ENCODE assay signal across 8 mouse cellular contexts in the genomic region with DNA sequence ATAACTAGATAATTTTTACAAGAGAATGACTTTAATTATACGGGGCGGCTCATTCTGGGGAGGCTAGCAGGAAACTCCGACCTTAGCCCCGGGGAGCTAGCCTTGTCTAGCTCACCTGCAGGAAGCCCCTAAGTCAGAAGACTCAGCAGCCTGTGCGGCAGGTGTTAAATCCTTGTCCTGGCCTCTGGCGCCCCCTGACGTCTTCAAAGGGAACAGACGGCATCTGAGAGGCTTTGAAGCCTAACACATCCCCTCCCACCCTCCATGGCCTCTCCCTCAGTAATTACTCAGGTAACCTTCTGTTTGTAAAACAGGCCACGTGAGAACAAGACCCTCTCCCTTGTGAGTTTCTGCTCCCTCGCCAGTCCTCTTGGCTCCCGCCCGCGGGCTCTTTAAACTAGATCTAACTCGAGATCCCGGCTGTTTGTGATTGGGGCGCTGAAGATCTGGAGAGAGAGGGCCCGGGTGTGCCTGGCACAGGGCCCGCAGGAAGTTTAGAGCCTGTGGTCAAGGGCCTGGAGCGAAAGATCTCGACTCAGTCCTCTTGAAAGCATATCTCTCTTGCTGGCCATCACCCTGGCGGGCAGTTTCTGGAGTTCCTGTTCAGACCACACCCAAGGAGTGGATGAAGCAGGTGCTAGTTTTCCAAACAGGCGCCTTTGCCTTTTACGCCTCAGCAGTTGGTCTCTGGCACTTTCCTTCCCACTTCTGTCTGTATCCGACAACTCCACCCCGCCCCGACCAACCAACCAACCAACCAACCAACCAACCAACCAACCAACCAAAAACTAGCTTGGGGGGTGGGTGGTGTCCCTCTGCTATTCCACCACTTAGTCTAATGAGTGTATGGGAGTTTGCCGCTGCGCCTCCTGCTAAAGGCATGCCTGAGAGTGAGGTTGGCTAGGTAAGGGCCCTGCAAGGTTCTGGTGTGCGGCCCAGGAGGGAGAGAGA. TPM values are rescaled to one million over a fixed set of nuclear protein-coding genes. Genes with fewer than 3 reads are reported as not detected.
A peak's percentile ranks its signal among the peaks of the same experiment; 100 is the strongest.
DNase-seq lines count a peak whose midpoint lies in the region; ATAC-seq lines count a peak whose summit lies in the region.

No protein-coding gene starts in this region.

- H3K4me3 ChIP-seq in hindbrain, embryonic 14.5 days (replicated peaks; ENCODE audit: low read length) = no peak overlapping the region

- DNase-seq in ZHBTc4 (ENCODE audit: low read depth, low spot score) = peak; percentile 94
- peak; percentile 76 to 88 for DNase-seq in cerebellum, postnatal 25 days
- peak; percentile 68 to 73 for DNase-seq in frontal cortex, postnatal 25 days (ENCODE audit: low spot score in 2 of 2)
- peak; percentile 87 for DNase-seq in hindbrain, embryonic 14.5 days (ENCODE audit: low spot score)
- DNase-seq in left cerebral cortex, adult 18-20 months (ENCODE audit: low spot score in 2 of 2) = peak; percentile 74 to 84
- DNase-seq in right cerebral cortex, adult 18-20 months = peak; percentile 77
- peak; percentile 65 for DNase-seq in urinary bladder, adult 2 months (ENCODE audit: low spot score)

- 18% methylated on average over 29 of the region's 29 CpGs for WGBS in hindbrain, embryonic 14.5 days

- peak; percentile 57; the same call in 1 of the 2 replicates for ATAC-seq in hindbrain, embryonic 14.5 days (ENCODE audit: low FRiP score)
- ATAC-seq in megakaryocyte, adult 5-6 weeks (ENCODE audit: poor library complexity, severe bottlenecking) = peak; percentile 88

- 0 out of 2 replicates have a peak overlapping the region, but pooled peaks have one; percentile 28 for H3K9ac ChIP-seq in hindbrain, embryonic 14.5 days

- no peak overlapping the region for H3K27ac ChIP-seq in hindbrain, embryonic 14.5 days

- H3K9me3 ChIP-seq in hindbrain, embryonic 14.5 days (ENCODE audit: control insufficient read depth, low read length) = no peaks in the 10 kb centered on the region

- peak overlapping the region; percentile 30 for H3K4me2 ChIP-seq in hindbrain, embryonic 14.5 days (replicated peaks)

- no peaks in the 10 kb centered on the region for H3K4me1 ChIP-seq in hindbrain, embryonic 14.5 days (replicated peaks; ENCODE audit: control insufficient read depth, insufficient read depth, low read length)

- H3K36me3 ChIP-seq in hindbrain, embryonic 14.5 days (replicated peaks; ENCODE audit: control insufficient read depth, insufficient read depth) = no peaks in the 10 kb centered on the region

- H3K27me3 ChIP-seq in hindbrain, embryonic 14.5 days (ENCODE audit: control insufficient read depth, insufficient read depth, low read length) = peaks cover 20% of the 10 kb centered on the region

RNA-seq across cellular contexts. Expression of a gene that starts 24.4 kb away (rescaled TPM):
- not detected in 2 replicates for polyA plus RNA-seq in hindbrain, embryonic 14.5 days (2014; fragmentation: Nextera tagmentation; extraction: Ambion mirVana)
- not detected for total RNA-seq in left cerebral cortex, adult 18-20 months (2021)
- total RNA-seq in megakaryocyte, adult 5-6 weeks (2015) = not detected in 2 replicates
- total RNA-seq in megakaryocyte, adult 5-6 weeks (2017) = not detected in 2 replicates
- polyA plus RNA-seq in urinary bladder, adult 2 months (2012; rRNA removed) = 57.3 and 59.9 TPM in 2 replicates

RNA-seq across cellular contexts. Expression of a gene that starts 26.7 kb away (rescaled TPM):
- 1.1 TPM in 2 replicates for polyA plus RNA-seq in hindbrain, embryonic 14.5 days (2014; fragmentation: Nextera tagmentation; extraction: Ambion mirVana)
- total RNA-seq in left cerebral cortex, adult 18-20 months (2021) = under 1 TPM; 0.28 to 0.30 TPM
- total RNA-seq in megakaryocyte, adult 5-6 weeks (2015) = not detected in 2 replicates
- not detected in 2 replicates for total RNA-seq in megakaryocyte, adult 5-6 weeks (2017)
- 0.03 and 0.06 TPM in 2 replicates for polyA plus RNA-seq in urinary bladder, adult 2 months (2012; rRNA removed)
